Mouse (Mus musculus) ES-Bruce4 (cell line): ENCODE results near the gene Zfand4. TPM values are rescaled to one million over a fixed set of nuclear protein-coding genes. Genes with fewer than 3 reads are reported as not detected.

Experiments used
- H3K27ac ChIP-seq: 2 replicates; pipeline ENCODE4 v1.5.1; 2012; ENCODE audit warnings: low read length, inconsistent platforms; ENCODE audit not compliant: insufficient read depth
- H3K27me3 ChIP-seq: 2 replicates; pipeline ENCODE4 v1.6.1; 2012; ENCODE audit warnings: mild to moderate bottlenecking, low read length, inconsistent platforms; ENCODE audit not compliant: control insufficient read depth, poor library complexity, insufficient read depth, severe bottlenecking
- H3K36me3 ChIP-seq: 2 replicates; pipeline ENCODE4 v1.6.1; 2012; ENCODE audit warnings: inconsistent platforms, mild to moderate bottlenecking, low read length, moderate library complexity; ENCODE audit not compliant: control insufficient read depth, poor library complexity, insufficient read depth, severe bottlenecking
- H3K4me1 ChIP-seq: one replicate; pipeline ENCODE4 v1.8.1; 2011; ENCODE audit warnings: low read length; ENCODE audit not compliant: control insufficient read depth, insufficient read depth
- H3K4me3 ChIP-seq: 2 replicates; pipeline ENCODE4 v1.5.1; 2011; ENCODE audit warnings: low read depth, mild to moderate bottlenecking, low read length
- H3K9ac ChIP-seq: 2 replicates; pipeline ENCODE4 v1.6.1; 2012; ENCODE audit warnings: low read depth, mild to moderate bottlenecking, inconsistent platforms; ENCODE audit not compliant: poor library complexity, severe bottlenecking
- H3K9me3 ChIP-seq: replicated peaks from 2 replicates; pipeline ENCODE4 v1.6.1; 2012; ENCODE audit warnings: mild to moderate bottlenecking, low read length, inconsistent platforms; ENCODE audit not compliant: control insufficient read depth, poor library complexity, insufficient read depth, severe bottlenecking
- CTCF ChIP-seq: IDR thresholded peaks from one replicate; pipeline ENCODE4 v1.8.1; 2011; ENCODE audit warnings: low read depth, low read length
- EP300 ChIP-seq: IDR thresholded peaks from 2 replicates; pipeline ENCODE4 v1.6.1; 2011; ENCODE audit warnings: low read depth, low read length; ENCODE audit not compliant: insufficient read depth
- POLR2A ChIP-seq: IDR thresholded peaks from one replicate; pipeline ENCODE4 v1.8.1; 2011; ENCODE audit warnings: low read length; ENCODE audit not compliant: insufficient read depth
- polyA plus RNA-seq: library from polyadenylated mRNA; stranded (reverse); fragments of >200 nt; gene quantifications from 2 replicates; pipeline ENCODE4 v1.2.4, GENCODE M21; 2011; ENCODE audit warnings: low read depth; ENCODE audit not compliant: missing spikeins, insufficient read depth, insufficient read length

Gene Zfand4
- polyA plus RNA-seq, 1 experiment, result 7.0 TPM

DNA sequence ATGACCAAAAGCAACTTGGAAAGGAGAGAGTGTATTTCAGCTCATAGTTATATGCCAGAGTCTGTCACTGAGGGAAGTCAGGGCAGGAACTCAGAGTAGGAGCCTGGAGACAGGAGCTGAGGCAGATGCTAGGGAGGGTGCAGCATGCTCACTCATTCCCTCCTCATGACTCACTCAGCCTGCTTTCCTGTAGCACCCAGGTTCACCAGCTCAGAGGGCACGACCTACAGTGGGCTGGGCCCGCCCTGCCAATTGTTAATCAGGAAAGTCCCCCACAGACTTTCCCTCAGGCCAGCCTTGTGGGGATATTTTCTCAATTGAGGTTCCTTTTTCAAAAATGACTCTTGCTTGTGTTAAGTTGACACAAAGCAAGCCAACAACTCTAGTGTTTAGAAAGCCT is 23.7 kb upstream of the Zfand4 start:
- Histone ChIP-seq H3K36me3 (peaks cover 52% of the 10 kb centered on the region), H3K4me3 (no peak overlapping the region), H3K9ac (no peak overlapping the region), H3K27me3 (no peaks in the 10 kb centered on the region), H3K27ac (no peak overlapping the region), H3K9me3 (peaks cover 19% of the 10 kb centered on the region), H3K4me1 (no peaks in the 10 kb centered on the region)
- TF ChIP-seq EP300 (no peak), POLR2A (no peak), CTCF (no peak)

DNA sequence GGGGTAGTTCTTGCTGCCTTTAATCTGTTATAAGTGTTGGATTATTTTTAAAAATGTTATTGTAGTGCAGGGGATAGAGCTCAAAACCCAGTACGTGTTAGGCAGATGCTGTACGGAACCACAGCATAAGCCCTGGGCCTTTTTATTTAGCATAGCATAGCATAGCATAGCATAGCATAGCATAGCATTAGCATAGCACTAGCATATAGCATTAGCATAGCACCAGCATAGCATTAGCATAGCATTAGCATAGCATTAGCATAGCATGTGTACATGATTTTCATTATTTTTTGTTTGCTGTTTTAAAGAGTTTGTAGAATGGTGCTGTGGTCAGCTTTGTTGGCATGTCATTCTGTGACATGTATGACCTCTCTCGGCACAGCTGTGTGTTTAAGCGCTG is 4.4 kb upstream of the Zfand4 start:
- TF ChIP-seq POLR2A, result no peak
- TF ChIP-seq CTCF, result no peak
- TF ChIP-seq EP300, result no peak
- H3K36me3 ChIP-seq, result peaks cover 9% of the 10 kb centered on the region
- H3K9ac ChIP-seq, result no peak overlapping the region

DNA sequence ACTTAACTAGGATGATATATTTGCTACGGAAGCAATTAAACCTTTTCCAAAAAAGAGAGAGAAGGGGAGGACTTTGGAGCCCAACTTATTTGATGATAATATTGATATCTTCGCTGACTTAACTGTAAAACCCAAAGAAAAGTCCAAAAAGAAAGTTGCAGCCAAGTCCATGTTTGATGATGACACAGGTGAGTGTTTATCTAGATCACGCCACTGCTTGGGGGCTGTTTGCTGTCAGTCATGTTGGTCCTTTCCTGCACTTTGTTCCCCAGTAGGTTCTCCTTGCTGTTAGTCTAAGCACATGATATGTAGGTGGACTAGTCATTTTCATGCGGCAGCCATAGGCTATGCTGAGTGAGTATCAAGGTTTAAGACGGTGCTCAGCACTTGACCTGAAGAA is 3.5 kb upstream of the Zfand4 start:
- no peaks in the 10 kb centered on the region for H3K27me3 ChIP-seq

More for the DNA sequence above, 4.4 kb upstream of the Zfand4 start:
- Histone ChIP-seq H3K27ac (no peak overlapping the region), H3K27me3 (no peaks in the 10 kb centered on the region), H3K9me3 (no peaks in the 10 kb centered on the region), H3K4me1 (no peaks in the 10 kb centered on the region), H3K4me3 (no peak overlapping the region)

GRCm38 (mm10) chr6:116262824-116263223 is 1.2 kb upstream of the Zfand4 start:
- Histone ChIP-seq H3K27ac (no peak overlapping the region), H3K9me3 (no peaks in the 10 kb centered on the region), H3K27me3 (no peaks in the 10 kb centered on the region), H3K36me3 (peaks cover 6% of the 10 kb centered on the region; the same call in 1 of the 2 replicates), H3K4me3 (no peak overlapping the region), H3K9ac (no peak overlapping the region), H3K4me1 (peaks cover 5% of the 10 kb centered on the region)
- TF ChIP-seq CTCF, result no peak

More for the DNA sequence above, 3.5 kb upstream of the Zfand4 start:
- Histone ChIP-seq H3K36me3 (peaks cover 9% of the 10 kb centered on the region), H3K9me3 (no peaks in the 10 kb centered on the region), H3K4me1 (no peaks in the 10 kb centered on the region), H3K9ac (no peak overlapping the region), H3K27ac (no peak overlapping the region), H3K4me3 (no peak overlapping the region)
- TF ChIP-seq CTCF (no peak), EP300 (no peak), POLR2A (no peak)

GRCm38 (mm10) chr6:116264836-116265235 is 814 bp downstream of the Zfand4 start:
- no peaks in the 10 kb centered on the region for H3K27me3 ChIP-seq
- peaks cover 6% of the 10 kb centered on the region; the same call in 1 of the 2 replicates for H3K36me3 ChIP-seq
- H3K9ac ChIP-seq, result peak overlapping the region; percentile 81; the same call in 1 of the 2 replicates
- H3K9me3 ChIP-seq, result no peaks in the 10 kb centered on the region
- peaks cover 5% of the 10 kb centered on the region for H3K4me1 ChIP-seq
- TF ChIP-seq EP300 (no peak), POLR2A (no peak), CTCF (no peak)
- no peak overlapping the region for H3K4me3 ChIP-seq
- H3K27ac ChIP-seq, result no peak overlapping the region

- TF ChIP-seq EP300 (no peak), CTCF (no peak), POLR2A (no peak)
- H3K4me1 ChIP-seq, result peaks cover 5% of the 10 kb centered on the region
- H3K27ac ChIP-seq, result no peak overlapping the region
- peaks cover 4% of the 10 kb centered on the region; the same call in 1 of the 2 replicates for H3K36me3 ChIP-seq
- H3K4me3 ChIP-seq, result no peak overlapping the region
- no peaks in the 10 kb centered on the region for H3K9me3 ChIP-seq
- no peak overlapping the region for H3K9ac ChIP-seq
- no peaks in the 10 kb centered on the region for H3K27me3 ChIP-seq
Measured at GRCm38 (mm10) chr6:116265603-116266002, 1.6 kb downstream of the Zfand4 start.
